ENCODE assay signal across 8 mouse cellular contexts in genomic region chr5:30587681-30588300, GRCm38 (mm10). TPM values are rescaled to one million over a fixed set of nuclear protein-coding genes. Genes with fewer than 3 reads are reported as not detected.
A peak's percentile ranks its signal among the peaks of the same experiment; 100 is the strongest.
DNase-seq lines count a peak whose midpoint lies in the region; ATAC-seq and TF ChIP-seq lines count a peak whose summit lies in the region.

Kcnk3 (plus strand) TSS chr5:30588170.

- peaks cover 14% of the 10 kb centered on the region for H3K4me1 ChIP-seq in embryonic facial prominence, embryonic 12.5 days
- H3K4me1 ChIP-seq in heart, embryonic 12.5 days (replicated peaks) = peaks cover 69% of the 10 kb centered on the region
- peaks cover 12% of the 10 kb centered on the region for H3K4me1 ChIP-seq in kidney, embryonic 16.5 days (ENCODE audit: insufficient read depth, low read length)
- peaks cover 9% of the 10 kb centered on the region for H3K4me1 ChIP-seq in liver, postnatal 0 days (ENCODE audit: insufficient read depth)

- ATAC-seq in embryonic facial prominence, embryonic 12.5 days (ENCODE audit: insufficient number of reproducible peaks, insufficient read depth, low FRiP score, low TSS enrichment) = peak; percentile 42; the same call in 1 of the 2 replicates
- peak; percentile 66 for ATAC-seq in heart, embryonic 12.5 days (ENCODE audit: insufficient number of reproducible peaks, low FRiP score)
- peak; percentile 77 for ATAC-seq in kidney, embryonic 16.5 days (ENCODE audit: low FRiP score, low TSS enrichment)
- peak; percentile 74 for ATAC-seq in liver, postnatal 0 days

- no peaks in the 10 kb centered on the region for H3K9me3 ChIP-seq in embryonic facial prominence, embryonic 12.5 days
- H3K9me3 ChIP-seq in heart, embryonic 12.5 days (replicated peaks) = no peaks in the 10 kb centered on the region
- H3K9me3 ChIP-seq in kidney, embryonic 16.5 days (ENCODE audit: low read length) = no peaks in the 10 kb centered on the region
- no peaks in the 10 kb centered on the region for H3K9me3 ChIP-seq in liver, postnatal 0 days (ENCODE audit: low read length)

- no peak for TF ChIP-seq CTCF in liver, postnatal 0 days (IDR thresholded peaks at IDR 0.05; ENCODE audit: low read depth)

- no peak within 1 kb of the TSS for H3K27ac ChIP-seq in embryonic facial prominence, embryonic 12.5 days
- peak within 1 kb of the TSS; percentile 87 for H3K27ac ChIP-seq in heart, embryonic 12.5 days (ENCODE audit: poor library complexity, severe bottlenecking)
- no peak within 1 kb of the TSS for H3K27ac ChIP-seq in kidney, embryonic 16.5 days (ENCODE audit: low read length)
- H3K27ac ChIP-seq in liver, postnatal 0 days (ENCODE audit: low read depth) = no peak within 1 kb of the TSS

- DNase-seq in B cell, adult 2 months = peak; percentile 68 to 71
- no peak for DNase-seq in adrenal gland, adult 8-10 months
- peak; percentile 79 for DNase-seq in liver, postnatal 0 days
- peak; percentile 72 for DNase-seq in ovary, adult 18-20 months (ENCODE audit: low spot score)
- DNase-seq in urinary bladder, postnatal 25 days (ENCODE audit: low spot score) = peak; percentile 73

- TF ChIP-seq EP300 in liver, postnatal 0 days (IDR thresholded peaks at IDR 0.05; ENCODE audit: low read depth) = no peak

- H3K27me3 ChIP-seq in embryonic facial prominence, embryonic 12.5 days = peaks cover 66% of the 10 kb centered on the region
- peaks cover 20% of the 10 kb centered on the region for H3K27me3 ChIP-seq in heart, embryonic 12.5 days (replicated peaks)
- H3K27me3 ChIP-seq in kidney, embryonic 16.5 days (ENCODE audit: insufficient read depth, low read length) = peaks cover 33% of the 10 kb centered on the region
- H3K27me3 ChIP-seq in liver, postnatal 0 days (ENCODE audit: insufficient read depth, low read length) = peaks cover 48% of the 10 kb centered on the region

- H3K4me2 ChIP-seq in embryonic facial prominence, embryonic 12.5 days (replicated peaks) = peak within 1 kb of the TSS; percentile 95
- H3K4me2 ChIP-seq in heart, embryonic 12.5 days = peak within 1 kb of the TSS; percentile 97
- peak within 1 kb of the TSS; percentile 84 for H3K4me2 ChIP-seq in kidney, embryonic 16.5 days (replicated peaks; ENCODE audit: low read depth, low read length)
- H3K4me2 ChIP-seq in liver, postnatal 0 days (ENCODE audit: low read depth, low read length) = peak within 1 kb of the TSS; percentile 64

- no peaks in the 10 kb centered on the region for H3K36me3 ChIP-seq in embryonic facial prominence, embryonic 12.5 days
- H3K36me3 ChIP-seq in heart, embryonic 12.5 days = no peaks in the 10 kb centered on the region
- no peaks in the 10 kb centered on the region for H3K36me3 ChIP-seq in kidney, embryonic 16.5 days (ENCODE audit: insufficient read depth, low read length)
- H3K36me3 ChIP-seq in liver, postnatal 0 days (replicated peaks; ENCODE audit: insufficient read depth, low read length) = no peaks in the 10 kb centered on the region

- peak within 1 kb of the TSS; percentile 48 for H3K9ac ChIP-seq in embryonic facial prominence, embryonic 12.5 days
- peak within 1 kb of the TSS; percentile 80 for H3K9ac ChIP-seq in heart, embryonic 12.5 days
- H3K9ac ChIP-seq in kidney, embryonic 16.5 days (replicated peaks; ENCODE audit: low read length) = peak within 1 kb of the TSS; percentile 32; the same call in 1 of the 2 replicates
- H3K9ac ChIP-seq in liver, postnatal 0 days (replicated peaks) = no peak within 1 kb of the TSS

- WGBS in embryonic facial prominence, embryonic 12.5 days = 2% methylated on average over 22 of the region's 54 CpGs
- under 1% methylated on average over 24 of the region's 54 CpGs for WGBS in heart, embryonic 12.5 days
- WGBS in kidney, embryonic 16.5 days = 0% methylated on average over 18 of the region's 54 CpGs
- under 1% methylated on average over 18 of the region's 54 CpGs for WGBS in liver, postnatal 0 days (ENCODE audit: insufficient replicate concordance)

- peak within 1 kb of the TSS; percentile 40 for H3K4me3 ChIP-seq in embryonic facial prominence, embryonic 12.5 days
- H3K4me3 ChIP-seq in heart, embryonic 12.5 days = peak within 1 kb of the TSS; percentile 70
- H3K4me3 ChIP-seq in kidney, embryonic 16.5 days (ENCODE audit: low read length) = peak within 1 kb of the TSS; percentile 48
- peak within 1 kb of the TSS; percentile 33 for H3K4me3 ChIP-seq in liver, postnatal 0 days (ENCODE audit: low read depth, low read length)

RNA-seq across cellular contexts. Expression of gene Kcnk3, which starts in this region (rescaled TPM):
- 1,000 to 10,000 TPM; 1,385 to 1,638 (median 1,575) TPM for total RNA-seq in adrenal gland, adult 8-10 months (2022)
- polyA plus RNA-seq in embryonic facial prominence, embryonic 12.5 days (2016; fragmentation: Nextera tagmentation; extraction: Ambion mirVana) = 0.87 and 1.1 TPM in 2 replicates
- polyA plus RNA-seq in heart, embryonic 12.5 days (2016; fragmentation: Nextera tagmentation; extraction: Ambion mirVana) = 45.1 and 46.2 TPM in 2 replicates
- polyA plus RNA-seq in kidney, embryonic 16.5 days (2015; fragmentation: Nextera tagmentation; extraction: Ambion mirVana) = 2.0 and 5.5 TPM in 2 replicates
- polyA plus RNA-seq in liver, postnatal 0 days (2015; fragmentation: Nextera tagmentation; extraction: Ambion mirVana) = 0.26 and 0.46 TPM in 2 replicates

Comparison
In these comparisons a context has a peak if more than half of its experiments do, and no peak if none do; other contexts are left out.
1. Peak in DNase-seq, ATAC-seq, H3K4me3 ChIP-seq and H3K4me2 ChIP-seq in liver, postnatal 0 days; RNA of the gene not detected or under 1 TPM.